Mouse (Mus musculus) heart, postnatal 0 days (tissue): ENCODE measurements around the gene Kcp. TPM values are rescaled to one million over a fixed set of nuclear protein-coding genes. Genes with fewer than 3 reads are reported as not detected.

Experiments
- ATAC-seq: fragments of 200-750 bp; cut with Nextera tagmentation; 2 replicates; pipeline ENCODE4 v1.8.0; 2017; ENCODE audit warnings: low read depth, moderate number of reproducible peaks, moderate library complexity; ENCODE audit not compliant: insufficient read depth
- DNase-seq: peaks from one replicate; pipeline ENCODE4 v3.0.0-alpha.2; 2016; ENCODE audit warnings: low spot score
- H3K27ac ChIP-seq: fragments of 300-500 bp; sonication (generic); 2 replicates; pipeline ENCODE4 v1.5.1; 2014; ENCODE audit warnings: low read depth, mild to moderate bottlenecking
- H3K27me3 ChIP-seq: fragments of 300-500 bp; sonication (generic); 2 replicates; pipeline ENCODE4 v1.6.1; 2014; ENCODE audit warnings: low read length, mixed read lengths; ENCODE audit not compliant: control insufficient read depth, insufficient read depth
- H3K36me3 ChIP-seq: fragments of 300-500 bp; sonication (generic); replicated peaks from 2 replicates; pipeline ENCODE4 v1.6.1; 2014; ENCODE audit warnings: low read length, mixed read lengths; ENCODE audit not compliant: control insufficient read depth, insufficient read depth
- H3K4me1 ChIP-seq: fragments of 300-500 bp; sonication (generic); 2 replicates; pipeline ENCODE4 v1.6.1; 2014; ENCODE audit warnings: antibody characterized with exemption; ENCODE audit not compliant: control insufficient read depth, insufficient read depth
- H3K4me2 ChIP-seq: fragments of 300-500 bp; sonication (generic); 2 replicates; pipeline ENCODE4 v1.6.1; 2014; ENCODE audit warnings: low read depth, mild to moderate bottlenecking, low read length, moderate library complexity
- H3K4me3 ChIP-seq: fragments of 300-500 bp; sonication (generic); 2 replicates; pipeline ENCODE4 v1.5.1; 2014; ENCODE audit warnings: low read depth, low read length
- H3K9ac ChIP-seq: fragments of 300-500 bp; sonication (generic); replicated peaks from 2 replicates; pipeline ENCODE4 v1.6.1; 2014; ENCODE audit warnings: low read depth, low read length, mixed read lengths
- H3K9me3 ChIP-seq: fragments of 300-500 bp; sonication (generic); replicated peaks from 2 replicates; pipeline ENCODE4 v1.6.1; 2016; ENCODE audit warnings: low read length; ENCODE audit not compliant: control insufficient read depth
- CTCF ChIP-seq: IDR thresholded peaks from 2 replicates; pipeline ENCODE4 v1.5.1; 2016; ENCODE audit warnings: antibody characterized with exemption, control low read depth, low read depth
- EP300 ChIP-seq: IDR thresholded peaks from 2 replicates; pipeline ENCODE4 v1.6.1; 2016; ENCODE audit warnings: antibody characterized with exemption, low read depth
- WGBS: fragments of 180-500 bp; shearing (Covaris S2); extraction: QIAGEN DNeasy Blood & Tissue Kit; methylation state at CpG from one replicate; pipeline ENCODE4 v1.1.7; 2014; 5-methylcytosine and 5-hydroxymethylcytosine counted together
- polyA plus RNA-seq: library from polyadenylated mRNA; unstranded; fragments of >200 nt; fragmentation: Nextera tagmentation; extraction: Ambion mirVana; gene quantifications from 2 replicates; pipeline ENCODE4 v1.2.1, GENCODE M21; 2015
- total RNA-seq: library from RNA; depleted of rRNA; stranded (reverse); fragments of >200 nt; gene quantifications from 2 replicates; pipeline ENCODE4 v1.2.3, GENCODE M21; 2014; ENCODE audit warnings: low replicate concordance

The Kcp gene
- total and polyA plus RNA-seq, 2 experiments from 2014 or later: 4.2 to 17.9 TPM

- 37% methylated on average over 6 of the region's 6 CpGs for WGBS
- DNase-seq (peak; percentile 29), ATAC-seq (peak; percentile 57; the same call in 1 of the 2 replicates)
- no peak overlapping the region for H3K9ac ChIP-seq
- no peaks in the 10 kb centered on the region for H3K27me3 ChIP-seq
- no peak overlapping the region for H3K27ac ChIP-seq
- H3K4me1 ChIP-seq: 0 out of 2 replicates have a peak, but pooled peaks cover 3% of the 10 kb centered on the region
- TF ChIP-seq EP300 (no peak), CTCF (no peak)
- H3K4me2 ChIP-seq: no peak overlapping the region
- H3K9me3 ChIP-seq: no peaks in the 10 kb centered on the region
- H3K36me3 ChIP-seq: peaks cover 9% of the 10 kb centered on the region
- H3K4me3 ChIP-seq: no peak overlapping the region
Measured at GRCm38 (mm10) chr6:29535316-29535715, 27.6 kb upstream of the Kcp start.

- peaks cover 9% of the 10 kb centered on the region for H3K4me1 ChIP-seq
- no peak for DNase-seq
- no peaks in the 10 kb centered on the region for H3K9me3 ChIP-seq
- WGBS: 62% methylated on average over 4 of the region's 4 CpGs
- H3K27ac ChIP-seq: no peak overlapping the region
- ATAC-seq: no peak
- no peaks in the 10 kb centered on the region for H3K36me3 ChIP-seq
- peaks cover 25% of the 10 kb centered on the region for H3K27me3 ChIP-seq
- H3K4me3 ChIP-seq: no peak overlapping the region
- TF ChIP-seq EP300 (no peak), CTCF (no peak)
- no peak overlapping the region for H3K9ac ChIP-seq
- H3K4me2 ChIP-seq: no peak overlapping the region
Measured at GRCm38 (mm10) chr6:29530050-29530449, 22.3 kb upstream of the Kcp start.

GRCm38 (mm10) chr6:29529444-29529820, 21.7 kb upstream of the Kcp start:
- no peak for ATAC-seq
- peaks cover 9% of the 10 kb centered on the region for H3K4me1 ChIP-seq
- peaks cover 25% of the 10 kb centered on the region for H3K27me3 ChIP-seq
- peak overlapping the region; percentile 53 for H3K4me2 ChIP-seq
- 24% methylated on average over 2 of the region's 2 CpGs for WGBS
- H3K4me3 ChIP-seq: peak overlapping the region; percentile 23; the same call in 1 of the 2 replicates
- H3K9me3 ChIP-seq: no peaks in the 10 kb centered on the region
- TF ChIP-seq EP300 (no peak), CTCF (no peak)
- H3K9ac ChIP-seq: no peak overlapping the region
- no peak overlapping the region for H3K27ac ChIP-seq
- no peaks in the 10 kb centered on the region for H3K36me3 ChIP-seq
- no peak for DNase-seq

GRCm38 (mm10) chr6:29528561-29529443, 21.1 kb upstream of the Kcp start:
- H3K4me2 ChIP-seq: peak overlapping the region; percentile 96
- H3K9me3 ChIP-seq: no peaks in the 10 kb centered on the region
- ATAC-seq: no peak
- H3K36me3 ChIP-seq: no peaks in the 10 kb centered on the region
- peak; percentile 43 for DNase-seq
- peak overlapping the region; percentile 62; the same call in 1 of the 2 replicates for H3K4me3 ChIP-seq
- H3K27me3 ChIP-seq: peaks cover 25% of the 10 kb centered on the region
- peaks cover 9% of the 10 kb centered on the region for H3K4me1 ChIP-seq
- no peak overlapping the region for H3K27ac ChIP-seq
- H3K9ac ChIP-seq: no peak overlapping the region
- no peak for TF ChIP-seq CTCF
- no peak for TF ChIP-seq EP300
- 25% methylated on average over 13 of the region's 13 CpGs for WGBS

- 12% methylated on average over 8 of the region's 8 CpGs for WGBS
- peaks cover 25% of the 10 kb centered on the region for H3K27me3 ChIP-seq
- DNase-seq (no peak), ATAC-seq (no peak)
- no peak overlapping the region for H3K27ac ChIP-seq
- TF ChIP-seq CTCF: no peak
- TF ChIP-seq EP300: no peak
- H3K4me1 ChIP-seq: peaks cover 9% of the 10 kb centered on the region
- no peaks in the 10 kb centered on the region for H3K9me3 ChIP-seq
- no peak overlapping the region for H3K9ac ChIP-seq
- no peaks in the 10 kb centered on the region for H3K36me3 ChIP-seq
- H3K4me2 ChIP-seq: peak overlapping the region; percentile 96; the same call in 1 of the 2 replicates
- H3K4me3 ChIP-seq: peak overlapping the region; percentile 62
Measured at GRCm38 (mm10) chr6:29528165-29528505, 20.4 kb upstream of the Kcp start.
